20 mouse cellular contexts compared by ENCODE assay signal in genomic region chr11:108527725-108528363, GRCm38 (mm10).
DNase-seq lines count a peak whose midpoint lies in the region; ATAC-seq and TF ChIP-seq lines count a peak whose summit lies in the region.
"Had no signal": no experiment of that assay in that cellular context is flagged by ENCODE, and none has a peak within 500 bp of the region (broad histone marks: within the 10 kb centered on the region; RNA-seq: fewer than 3 reads in every experiment).

No protein-coding gene starts in this region.

- no peak overlapping the region for H3K4me3 ChIP-seq in kidney, postnatal 0 days (replicated peaks; ENCODE audit: low read depth, low read length)
- H3K4me3 ChIP-seq in kidney, embryonic 16.5 days (ENCODE audit: low read length), result no peak overlapping the region
- no peak overlapping the region for H3K4me3 ChIP-seq in intestine, embryonic 16.5 days (ENCODE audit: low read length)
- H3K4me3 ChIP-seq in hindbrain, embryonic 10.5 days, result no peak overlapping the region
- H3K4me3 ChIP-seq: embryonic facial prominence, embryonic 15.5 days; limb, embryonic 13.5 days; megakaryocyte, embryonic 14.5 days had no signal

- H3K27ac ChIP-seq in kidney, postnatal 0 days, result no peak overlapping the region
- H3K27ac ChIP-seq in kidney, embryonic 16.5 days (ENCODE audit: low read length), result no peak overlapping the region
- H3K27ac ChIP-seq in intestine, embryonic 16.5 days (ENCODE audit: low read length), result no peak overlapping the region
- no peak overlapping the region for H3K27ac ChIP-seq in hindbrain, embryonic 10.5 days
- H3K27ac ChIP-seq: embryonic facial prominence, embryonic 15.5 days; limb, embryonic 13.5 days had no signal

- H3K9me3 ChIP-seq in kidney, postnatal 0 days (replicated peaks; ENCODE audit: low read length), result no peaks in the 10 kb centered on the region
- H3K9me3 ChIP-seq in kidney, embryonic 16.5 days (ENCODE audit: low read length), result no peaks in the 10 kb centered on the region
- H3K9me3 ChIP-seq in intestine, embryonic 16.5 days (ENCODE audit: control insufficient read depth, low read length), result no peaks in the 10 kb centered on the region
- H3K9me3 ChIP-seq in hindbrain, embryonic 10.5 days, result no peaks in the 10 kb centered on the region
- H3K9me3 ChIP-seq: embryonic facial prominence, embryonic 15.5 days; limb, embryonic 13.5 days; megakaryocyte, embryonic 14.5 days had no signal

- peak; percentile 36 for DNase-seq in embryo, embryonic 10.5 days (ENCODE audit: low spot score)
- DNase-seq in embryo, embryonic 10 days (ENCODE audit: low spot score), result no peak
- DNase-seq in kidney, postnatal 0 days (ENCODE audit: low spot score), result peak; percentile 21
- DNase-seq in 416B (ENCODE audit: low read depth), result peak; percentile 1
- no peak for DNase-seq in cerebellum, adult 9-10 months
- DNase-seq in hindbrain, embryonic 10.5 days (ENCODE audit: low spot score), result no peak
- DNase-seq: adrenal gland, postnatal 10 days; cerebellum, adult 11 months; cerebellum, postnatal 25 days; thymus, postnatal 14 days had no signal

- ATAC-seq in kidney, postnatal 0 days (replicated peaks; ENCODE audit: low FRiP score, low read depth), result no peak
- no peak for ATAC-seq in kidney, embryonic 16.5 days (ENCODE audit: low FRiP score, low TSS enrichment)
- peak; percentile 74 for ATAC-seq in intestine, embryonic 16.5 days
- ATAC-seq: CD4-positive, CD25-positive, alpha-beta regulatory T cell, adult 4 months; forebrain, embryonic 16.5 days; inflammation-experienced regulatory T-cells, adult 6 months; midbrain, embryonic 16.5 days; Patski had no signal

- 0 out of 2 replicates have a peak, but pooled peaks cover 4% of the 10 kb centered on the region for H3K4me1 ChIP-seq in kidney, postnatal 0 days (replicated peaks; ENCODE audit: insufficient read depth, low read length)
- no peaks in the 10 kb centered on the region for H3K4me1 ChIP-seq in kidney, embryonic 16.5 days (ENCODE audit: insufficient read depth, low read length)
- no peaks in the 10 kb centered on the region for H3K4me1 ChIP-seq in intestine, embryonic 16.5 days (ENCODE audit: control insufficient read depth, insufficient read depth, low read length)
- H3K4me1 ChIP-seq in hindbrain, embryonic 10.5 days (replicated peaks), result peaks cover 7% of the 10 kb centered on the region; the same call in 1 of the 2 replicates
- H3K4me1 ChIP-seq: embryonic facial prominence, embryonic 15.5 days; megakaryocyte, embryonic 14.5 days had no signal

- H3K9ac ChIP-seq in kidney, postnatal 0 days (ENCODE audit: low read depth, low read length), result no peak overlapping the region
- H3K9ac ChIP-seq in kidney, embryonic 16.5 days (replicated peaks; ENCODE audit: low read length), result no peak overlapping the region
- H3K9ac ChIP-seq in intestine, embryonic 16.5 days (ENCODE audit: low read depth, low read length), result no peak overlapping the region
- H3K9ac ChIP-seq: embryonic facial prominence, embryonic 15.5 days; limb, embryonic 13.5 days had no signal

- 27% methylated on average over 5 of the region's 5 CpGs for WGBS in kidney, postnatal 0 days
- WGBS in kidney, embryonic 16.5 days, result 14% methylated on average over 5 of the region's 5 CpGs
- WGBS in intestine, embryonic 16.5 days, result 36% methylated on average over 5 of the region's 5 CpGs
- 77% methylated on average over 5 of the region's 5 CpGs for WGBS in hindbrain, embryonic 10.5 days

- no peaks in the 10 kb centered on the region for H3K27me3 ChIP-seq in kidney, postnatal 0 days (ENCODE audit: insufficient read depth, low read length)
- no peaks in the 10 kb centered on the region for H3K27me3 ChIP-seq in kidney, embryonic 16.5 days (ENCODE audit: insufficient read depth, low read length)
- H3K27me3 ChIP-seq in intestine, embryonic 16.5 days (replicated peaks; ENCODE audit: control insufficient read depth, insufficient read depth, low read length), result no peaks in the 10 kb centered on the region
- no peaks in the 10 kb centered on the region for H3K27me3 ChIP-seq in hindbrain, embryonic 10.5 days (ENCODE audit: insufficient read depth, poor library complexity, severe bottlenecking)
- H3K27me3 ChIP-seq: embryonic facial prominence, embryonic 15.5 days; limb, embryonic 13.5 days; megakaryocyte, embryonic 14.5 days; Patski had no signal

- TF ChIP-seq CTCF in kidney, postnatal 0 days (IDR thresholded peaks at IDR 0.05; ENCODE audit: low read depth), result no peak

- H3K4me2 ChIP-seq in kidney, postnatal 0 days (ENCODE audit: low read length), result no peak overlapping the region
- H3K4me2 ChIP-seq in kidney, embryonic 16.5 days (replicated peaks; ENCODE audit: low read depth, low read length), result no peak overlapping the region
- H3K4me2 ChIP-seq in intestine, embryonic 16.5 days (ENCODE audit: low read depth, low read length), result no peak overlapping the region
- H3K4me2 ChIP-seq: embryonic facial prominence, embryonic 15.5 days; limb, embryonic 13.5 days had no signal

- no peaks in the 10 kb centered on the region for H3K36me3 ChIP-seq in kidney, postnatal 0 days (ENCODE audit: insufficient read depth, low read length)
- 0 out of 2 replicates have a peak, but pooled peaks cover 3% of the 10 kb centered on the region for H3K36me3 ChIP-seq in kidney, embryonic 16.5 days (ENCODE audit: insufficient read depth, low read length)
- H3K36me3 ChIP-seq in intestine, embryonic 16.5 days (ENCODE audit: control insufficient read depth, insufficient read depth, low read length), result no peaks in the 10 kb centered on the region
- no peaks in the 10 kb centered on the region for H3K36me3 ChIP-seq in hindbrain, embryonic 10.5 days
- H3K36me3 ChIP-seq: embryonic facial prominence, embryonic 15.5 days; limb, embryonic 13.5 days had no signal

Comparison
In these comparisons a context has a peak if more than half of its experiments do, and no peak if none do; other contexts are left out.
1. DNase-seq: peak in embryo, embryonic 10.5 days (single experiment), kidney, postnatal 0 days (single experiment) and 416B (single experiment); none in embryo, embryonic 10 days (single experiment), cerebellum, adult 9-10 months (single experiment) and hindbrain, embryonic 10.5 days (single experiment).